Mouse (Mus musculus): ENCODE measurements around the gene Dlg1.

DNA sequence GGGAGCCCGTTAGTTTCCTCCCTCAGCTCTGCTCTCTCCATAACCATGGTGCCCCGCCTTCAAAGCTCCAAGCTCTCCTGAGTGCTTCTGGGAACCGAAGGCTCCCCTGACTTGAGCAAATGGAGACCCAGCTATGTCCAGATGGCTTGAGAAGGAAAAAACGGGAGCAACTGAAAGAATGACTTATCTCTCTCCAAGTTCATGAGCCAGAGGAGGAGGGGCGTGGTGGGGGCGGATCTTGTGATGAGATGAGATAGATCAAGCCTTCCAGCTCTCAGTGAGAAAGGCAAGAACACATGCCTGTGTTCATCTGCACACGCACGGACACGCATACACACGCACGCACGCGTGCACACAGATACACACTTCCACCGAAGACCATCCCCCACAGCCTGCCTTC, 220.1 kb downstream of the Dlg1 start:
- TF ChIP-seq CTCF (conservative IDR thresholded peaks at IDR 0.05; ENCODE audit: insufficient read depth, insufficient read length, low read depth, low read length) (no peak), POLR2A (IDR thresholded peaks at IDR 0.05; ENCODE audit: low read depth, low read length) (no peak)
